Mouse (Mus musculus): ENCODE results near the gene Olig3. TPM values are rescaled to one million over a fixed set of nuclear protein-coding genes. Genes with fewer than 3 reads are reported as not detected.

Gene Olig3
- polyA plus RNA-seq, 1 experiment = not detected

DNA sequence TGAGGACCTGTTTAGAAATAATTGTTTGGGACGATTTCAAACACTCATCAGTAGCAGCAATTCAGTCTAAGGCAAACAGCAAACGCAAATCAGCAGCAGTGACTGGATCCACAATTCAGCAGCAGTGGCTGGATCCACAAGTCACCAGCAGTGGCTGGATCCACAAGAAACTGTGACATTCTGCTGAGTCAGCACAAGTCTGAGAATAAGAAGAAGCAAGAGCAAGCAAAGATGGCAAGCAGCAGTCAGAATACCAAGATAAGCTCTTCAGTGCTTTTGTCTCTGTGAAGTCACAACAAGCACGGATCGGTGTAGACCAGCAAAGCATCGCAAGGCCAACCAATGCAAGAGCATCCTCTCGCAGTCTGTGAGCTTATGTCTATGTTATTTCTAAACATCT lies 12.3 kb upstream of the Olig3 start:
- TF ChIP-seq TAL1 (IDR thresholded peaks at IDR 0.05; ENCODE audit: low read length) = no peak
- no peak for TF ChIP-seq GATA1 (IDR thresholded peaks at IDR 0.05; ENCODE audit: low read length)
- H3K27me3 ChIP-seq (ENCODE audit: control insufficient read depth) = peaks cover 3% of the 10 kb centered on the region; the same call in 1 of the 2 replicates
- no peaks in the 10 kb centered on the region for H3K36me3 ChIP-seq (ENCODE audit: control insufficient read depth)
- no peaks in the 10 kb centered on the region for H3K4me1 ChIP-seq (ENCODE audit: control insufficient read depth)
- H3K9me3 ChIP-seq (ENCODE audit: control insufficient read depth, low read length) = no peaks in the 10 kb centered on the region
- no peak overlapping the region for H3K4me3 ChIP-seq (replicated peaks)

DNA sequence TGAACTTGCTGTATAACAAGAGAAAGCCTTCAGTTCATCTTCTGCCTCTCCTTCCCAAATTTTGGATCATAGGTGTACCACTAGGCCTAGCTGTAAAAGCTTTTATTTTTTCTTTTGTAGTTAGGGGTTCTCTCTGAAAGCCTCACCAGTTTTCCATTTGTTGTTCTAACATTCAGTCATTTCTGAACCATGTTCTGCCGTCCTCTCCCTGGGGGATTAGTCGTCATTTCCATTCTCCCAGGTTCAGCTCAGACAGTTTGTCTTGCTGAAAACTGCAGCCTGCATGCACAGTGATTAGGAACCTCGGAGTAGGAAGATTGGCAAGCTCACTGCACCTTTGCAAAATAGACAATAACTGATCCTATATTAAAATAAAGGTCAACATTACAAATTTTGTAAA lies 7.0 kb upstream of the Olig3 start:
- Histone ChIP-seq H3K36me3 (ENCODE audit: control insufficient read depth) (no peaks in the 10 kb centered on the region), H3K4me3 (replicated peaks) (no peak overlapping the region), H3K27me3 (ENCODE audit: control insufficient read depth) (peaks cover 34% of the 10 kb centered on the region), H3K9me3 (ENCODE audit: control insufficient read depth, low read length) (no peaks in the 10 kb centered on the region), H3K4me1 (ENCODE audit: control insufficient read depth) (no peaks in the 10 kb centered on the region)
- TF ChIP-seq TAL1 (IDR thresholded peaks at IDR 0.05; ENCODE audit: low read length) = no peak
- no peak for TF ChIP-seq GATA1 (IDR thresholded peaks at IDR 0.05; ENCODE audit: low read length)

GRCm38 (mm10) chr10:19352006-19352877 lies 4.1 kb upstream of the Olig3 start:
- peaks cover 63% of the 10 kb centered on the region for H3K27me3 ChIP-seq (ENCODE audit: control insufficient read depth)
- H3K9me3 ChIP-seq (ENCODE audit: control insufficient read depth, low read length) = 0 out of 2 replicates have a peak, but pooled peaks cover 2% of the 10 kb centered on the region
- no peaks in the 10 kb centered on the region for H3K36me3 ChIP-seq (ENCODE audit: control insufficient read depth)
- H3K4me1 ChIP-seq (ENCODE audit: control insufficient read depth) = no peaks in the 10 kb centered on the region
- TF ChIP-seq GATA1 (IDR thresholded peaks at IDR 0.05; ENCODE audit: low read length) (no peak), TAL1 (IDR thresholded peaks at IDR 0.05; ENCODE audit: low read length) (no peak)
- H3K4me3 ChIP-seq (replicated peaks) = no peak overlapping the region

DNA sequence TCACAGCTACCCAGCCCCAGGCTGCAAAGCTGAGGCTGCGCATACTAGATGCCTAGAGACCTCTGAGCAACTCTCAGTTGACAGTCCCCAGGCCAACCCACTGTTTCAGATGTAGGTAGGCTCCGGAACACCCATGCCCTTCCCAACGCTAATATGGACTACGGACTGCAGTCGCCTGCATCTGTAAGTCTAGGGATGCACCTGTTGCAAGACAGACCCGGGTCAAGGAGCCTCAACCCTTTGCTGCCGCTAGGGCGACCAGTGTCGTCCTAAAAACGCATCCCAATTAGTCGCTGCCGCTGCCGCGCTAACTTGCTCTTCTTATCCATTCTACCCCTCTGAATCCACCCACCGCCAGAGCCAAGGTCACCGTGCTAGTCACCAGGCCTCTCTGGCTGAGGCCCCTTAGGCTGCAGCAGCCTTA lies 3.4 kb upstream of the Olig3 start:
- TF ChIP-seq TAL1 (IDR thresholded peaks at IDR 0.05; ENCODE audit: low read length) (no peak), GATA1 (IDR thresholded peaks at IDR 0.05; ENCODE audit: low read length) (no peak)
- H3K4me3 ChIP-seq (replicated peaks) = no peak overlapping the region
- peaks cover 69% of the 10 kb centered on the region for H3K27me3 ChIP-seq (ENCODE audit: control insufficient read depth)
- H3K4me1 ChIP-seq (ENCODE audit: control insufficient read depth) = no peaks in the 10 kb centered on the region
- H3K36me3 ChIP-seq (ENCODE audit: control insufficient read depth) = no peaks in the 10 kb centered on the region
- H3K9me3 ChIP-seq (ENCODE audit: control insufficient read depth, low read length) = 0 out of 2 replicates have a peak, but pooled peaks cover 2% of the 10 kb centered on the region

DNA sequence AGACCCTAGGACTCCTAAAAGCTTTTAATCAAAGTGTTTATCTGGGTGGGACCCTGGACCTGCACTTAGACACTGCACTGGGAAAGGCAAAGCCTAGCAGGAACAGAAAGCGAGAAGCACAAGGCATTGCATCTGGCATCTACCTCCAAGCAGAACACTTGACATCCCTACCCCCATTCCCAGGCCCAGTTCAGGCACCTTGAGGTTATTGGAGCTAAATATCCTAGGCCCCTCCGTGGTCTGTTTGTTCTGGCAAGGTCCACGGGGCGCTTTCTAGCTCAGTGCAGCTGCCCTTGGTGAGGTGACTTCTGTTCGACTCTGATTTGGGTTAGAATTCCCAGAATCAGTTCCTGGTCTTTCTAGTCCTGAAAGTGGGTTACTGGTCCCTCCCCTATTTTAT lies 2.7 kb upstream of the Olig3 start:
- H3K4me3 ChIP-seq (replicated peaks) = no peak overlapping the region
- 0 out of 2 replicates have a peak, but pooled peaks cover 2% of the 10 kb centered on the region for H3K9me3 ChIP-seq (ENCODE audit: control insufficient read depth, low read length)
- no peaks in the 10 kb centered on the region for H3K36me3 ChIP-seq (ENCODE audit: control insufficient read depth)
- no peak for TF ChIP-seq TAL1 (IDR thresholded peaks at IDR 0.05; ENCODE audit: low read length)
- no peak for TF ChIP-seq GATA1 (IDR thresholded peaks at IDR 0.05; ENCODE audit: low read length)
- H3K27me3 ChIP-seq (ENCODE audit: control insufficient read depth) = peaks cover 77% of the 10 kb centered on the region
- H3K4me1 ChIP-seq (ENCODE audit: control insufficient read depth) = no peaks in the 10 kb centered on the region

DNA sequence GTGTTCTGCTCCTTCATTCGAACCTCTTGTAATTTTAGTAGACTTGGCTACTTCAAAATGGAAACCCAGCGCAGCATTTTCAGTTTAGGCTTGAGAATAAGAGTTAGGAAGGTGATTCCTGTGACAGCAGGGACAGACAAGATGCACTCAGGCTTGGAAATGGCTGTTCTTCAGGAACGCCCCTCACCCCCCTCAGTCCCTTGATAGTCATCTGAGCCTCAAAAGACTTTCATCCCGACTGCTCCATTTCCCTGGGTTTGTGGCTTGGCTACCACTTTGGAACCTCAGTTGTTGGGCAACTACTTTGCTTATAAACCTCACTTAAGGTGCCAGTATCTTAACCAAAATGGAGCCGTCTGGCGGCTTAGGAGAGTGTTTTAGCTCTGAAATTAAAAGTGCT lies 2.2 kb upstream of the Olig3 start:
- 0 out of 2 replicates have a peak, but pooled peaks cover 2% of the 10 kb centered on the region for H3K9me3 ChIP-seq (ENCODE audit: control insufficient read depth, low read length)
- no peaks in the 10 kb centered on the region for H3K36me3 ChIP-seq (ENCODE audit: control insufficient read depth)
- peaks cover 82% of the 10 kb centered on the region for H3K27me3 ChIP-seq (ENCODE audit: control insufficient read depth)
- TF ChIP-seq TAL1 (IDR thresholded peaks at IDR 0.05; ENCODE audit: low read length) = no peak
- no peak for TF ChIP-seq GATA1 (IDR thresholded peaks at IDR 0.05; ENCODE audit: low read length)
- H3K4me3 ChIP-seq (replicated peaks) = no peak overlapping the region
- no peaks in the 10 kb centered on the region for H3K4me1 ChIP-seq (ENCODE audit: control insufficient read depth)

DNA sequence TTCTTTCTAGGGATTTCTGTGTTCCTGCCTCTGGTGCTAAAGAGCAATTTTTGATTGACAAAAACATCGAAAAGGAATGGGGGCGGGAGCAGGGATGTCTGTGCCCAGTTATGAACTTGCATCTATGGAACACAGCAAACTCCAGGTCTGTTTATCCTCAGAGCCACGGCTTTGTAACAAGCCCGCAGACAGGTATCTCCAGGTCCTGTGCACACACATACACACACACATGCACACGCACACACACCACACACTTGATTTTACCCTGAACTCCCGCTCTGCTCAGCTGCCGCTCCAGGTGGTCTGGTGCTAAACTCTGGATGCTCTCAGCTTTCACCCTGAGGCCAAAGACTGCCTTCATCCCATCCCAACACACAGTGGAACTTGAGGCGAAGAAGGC lies 1.3 kb upstream of the Olig3 start:
- Histone ChIP-seq H3K36me3 (ENCODE audit: control insufficient read depth) (no peaks in the 10 kb centered on the region), H3K27me3 (ENCODE audit: control insufficient read depth) (peaks cover 91% of the 10 kb centered on the region), H3K9me3 (ENCODE audit: control insufficient read depth, low read length) (0 out of 2 replicates have a peak, but pooled peaks cover 2% of the 10 kb centered on the region), H3K4me3 (replicated peaks) (no peak overlapping the region), H3K4me1 (ENCODE audit: control insufficient read depth) (no peaks in the 10 kb centered on the region)
- TF ChIP-seq TAL1 (IDR thresholded peaks at IDR 0.05; ENCODE audit: low read length) (no peak), GATA1 (IDR thresholded peaks at IDR 0.05; ENCODE audit: low read length) (no peak)

- Histone ChIP-seq H3K9me3 (ENCODE audit: control insufficient read depth, low read length) (0 out of 2 replicates have a peak, but pooled peaks cover 2% of the 10 kb centered on the region), H3K27me3 (ENCODE audit: control insufficient read depth) (peaks cover 100% of the 10 kb centered on the region), H3K36me3 (ENCODE audit: control insufficient read depth) (no peaks in the 10 kb centered on the region), H3K4me3 (replicated peaks) (no peak overlapping the region), H3K4me1 (ENCODE audit: control insufficient read depth) (no peaks in the 10 kb centered on the region)
- no peak for TF ChIP-seq TAL1 (IDR thresholded peaks at IDR 0.05; ENCODE audit: low read length)
- no peak for TF ChIP-seq GATA1 (IDR thresholded peaks at IDR 0.05; ENCODE audit: low read length)
These were observed 648 bp downstream of the Olig3 start for GRCm38 (mm10) chr10:19356720-19357641.

DNA sequence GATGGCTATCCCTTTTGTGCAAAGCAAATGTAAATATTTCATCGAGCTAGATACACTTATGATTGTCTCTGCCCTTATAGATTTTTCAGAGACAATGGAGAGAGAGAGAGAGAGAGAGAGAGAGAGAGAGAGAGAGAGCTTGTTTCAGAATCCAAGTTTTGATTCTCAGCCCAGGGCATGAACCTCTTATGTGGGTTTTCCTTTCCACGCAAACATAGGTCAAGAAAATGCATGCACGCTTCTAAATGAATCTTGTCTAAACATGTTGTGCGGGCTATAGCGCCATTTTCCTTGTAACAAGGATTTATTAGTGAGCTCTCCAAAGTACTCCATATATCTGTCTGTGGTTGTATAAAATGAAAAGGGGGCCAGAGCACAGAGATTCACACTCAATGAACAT lies 1.5 kb downstream of the Olig3 start:
- peaks cover 100% of the 10 kb centered on the region for H3K27me3 ChIP-seq (ENCODE audit: control insufficient read depth)

More for the DNA sequence above, 1.5 kb downstream of the Olig3 start:
- Histone ChIP-seq H3K4me1 (ENCODE audit: control insufficient read depth) (no peaks in the 10 kb centered on the region), H3K9me3 (ENCODE audit: control insufficient read depth, low read length) (0 out of 2 replicates have a peak, but pooled peaks cover 2% of the 10 kb centered on the region), H3K36me3 (ENCODE audit: control insufficient read depth) (no peaks in the 10 kb centered on the region), H3K4me3 (replicated peaks) (no peak overlapping the region)
- TF ChIP-seq TAL1 (IDR thresholded peaks at IDR 0.05; ENCODE audit: low read length) = no peak
- no peak for TF ChIP-seq GATA1 (IDR thresholded peaks at IDR 0.05; ENCODE audit: low read length)

Data from erythroblast, embryonic 14.5 days (primary cell).